Mouse (Mus musculus) gonadal fat pad, adult 2 months (tissue): ENCODE results near the gene Adar. TPM values are rescaled to one million over a fixed set of nuclear protein-coding genes. Genes with fewer than 3 reads are reported as not detected.

ENCODE experiments used
- DNase-seq: peaks from one replicate; pipeline ENCODE4 v3.0.0-alpha.2; 2012; ENCODE audit warnings: low read depth
- polyA plus RNA-seq: library from polyadenylated mRNA; depleted of rRNA; stranded (reverse); fragments of >200 nt; gene quantifications from 2 replicates; pipeline ENCODE4 v1.2.3, GENCODE M21; 2012; rRNA removed

The Adar gene
- polyA plus RNA-seq = 26.3 and 28.9 TPM in 2 replicates

DNA sequence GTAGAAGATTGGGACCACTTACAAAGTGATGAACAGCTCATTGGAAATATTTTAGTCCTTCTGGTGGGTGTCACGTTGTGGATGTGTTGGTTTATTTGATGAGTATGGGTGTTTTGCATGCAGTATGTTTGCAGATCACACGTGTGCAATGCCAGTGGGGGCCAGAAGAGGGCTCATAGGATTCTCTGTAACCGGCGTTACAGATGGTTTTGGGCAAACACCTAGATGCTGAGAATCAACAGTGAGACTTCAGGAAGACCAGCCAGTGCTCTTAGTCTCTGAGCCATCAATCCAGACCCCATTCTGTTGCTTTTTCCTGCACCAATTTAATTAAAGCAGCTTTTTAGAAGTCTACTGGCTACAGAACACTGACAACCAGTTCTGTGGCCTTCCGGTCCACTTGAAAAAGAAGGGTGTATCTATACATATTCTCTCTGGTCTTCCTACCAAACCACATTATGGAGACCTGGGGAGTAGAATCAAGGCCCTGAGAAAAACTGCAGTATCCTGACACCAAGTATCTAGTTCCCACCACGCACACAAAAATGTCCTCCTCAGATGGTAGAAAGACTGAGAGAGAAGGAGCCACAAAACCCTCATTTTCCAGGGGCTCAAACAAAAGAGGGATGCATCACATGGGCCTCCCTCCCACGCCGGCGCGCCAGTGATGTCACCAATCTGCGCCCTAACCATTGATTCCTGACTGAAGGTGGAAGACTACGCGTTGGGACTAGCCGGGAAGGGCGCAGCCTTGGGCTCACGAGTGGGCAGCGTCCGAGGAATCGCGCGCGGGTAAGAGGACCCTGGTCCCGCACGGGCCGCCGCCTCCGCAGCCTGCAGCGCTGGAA, at the start of gene Adar:
Gene Adar, plus strand, starts transcription at position 664 of the 848 bp plus-strand sequence.
- peak; percentile 12 for DNase-seq

DNA sequence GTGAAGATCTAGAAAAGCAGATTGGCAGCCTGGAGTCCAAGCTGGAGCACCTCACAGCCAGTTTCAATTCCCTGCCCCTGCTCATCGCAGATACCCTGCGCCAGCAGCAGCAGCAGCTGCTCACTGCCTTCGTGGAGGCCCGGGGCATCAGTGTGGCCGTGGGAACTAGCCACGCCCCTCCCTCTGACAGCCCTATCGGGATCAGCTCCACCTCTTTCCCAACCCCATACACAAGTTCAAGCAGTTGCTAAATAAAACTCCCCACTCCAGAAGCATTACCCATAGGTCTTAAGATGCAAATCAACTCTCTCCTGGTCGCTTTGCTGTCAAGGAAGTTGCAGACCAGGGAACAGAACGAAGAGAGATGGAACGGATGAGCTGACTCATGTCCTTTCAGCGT, 47.7 kb upstream of the Adar start:
- no peak for DNase-seq

DNA sequence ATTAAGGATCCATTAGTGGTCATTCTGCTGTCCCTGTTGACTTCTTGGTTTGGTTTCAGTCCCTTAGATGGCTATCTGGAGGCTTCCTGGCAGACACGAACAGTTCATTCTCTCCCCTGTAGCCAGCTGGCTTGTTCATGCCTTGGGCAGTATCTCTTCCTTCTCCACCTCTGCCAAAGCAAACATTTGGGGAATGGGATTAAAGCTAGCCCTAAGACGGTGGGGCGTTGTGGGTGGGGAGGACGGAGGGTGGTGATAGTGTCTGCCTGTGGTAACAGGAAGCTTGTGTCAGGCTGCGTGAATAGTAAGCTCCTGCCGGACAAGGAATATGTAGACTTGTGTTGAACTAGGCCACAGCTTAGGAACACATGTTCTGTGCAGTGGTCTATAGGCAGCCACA, 43.5 kb upstream of the Adar start:
- DNase-seq = no peak

DNA sequence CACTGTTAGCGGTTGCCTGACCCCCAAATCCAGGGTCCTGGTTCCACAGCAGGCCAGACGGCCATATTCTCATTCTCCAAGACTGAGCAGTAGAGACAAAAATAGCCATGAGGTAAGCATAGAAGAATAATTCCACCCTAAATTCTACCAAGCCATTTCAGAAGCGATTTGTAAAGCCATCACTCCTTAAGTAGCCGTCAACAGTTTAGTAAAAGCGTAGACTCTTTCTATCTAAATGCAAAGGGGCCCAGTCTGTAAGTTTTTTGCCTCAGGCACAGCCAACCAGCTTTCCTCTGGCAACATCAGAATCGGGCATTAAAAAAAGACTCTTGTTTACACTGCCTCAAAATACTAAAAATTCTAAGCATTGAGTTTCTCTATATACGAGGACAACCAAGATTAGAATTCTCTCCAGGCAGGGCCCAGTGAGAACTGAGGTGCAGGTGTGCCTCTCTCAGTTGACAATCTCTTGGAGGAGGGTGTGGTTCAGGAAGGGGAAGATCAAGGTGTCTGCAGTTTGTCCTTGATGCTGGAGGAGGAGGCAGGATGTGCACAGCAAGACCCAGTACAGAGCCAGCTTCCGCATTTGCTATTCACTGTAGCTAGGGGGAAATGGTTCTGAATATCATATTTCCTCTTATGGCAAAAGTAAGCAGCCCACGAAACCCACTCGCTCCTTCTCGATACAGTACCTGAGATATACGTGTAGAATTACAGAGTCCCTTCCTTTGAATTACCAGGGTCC, 42.1 kb upstream of the Adar start:
- no peak for DNase-seq

DNA sequence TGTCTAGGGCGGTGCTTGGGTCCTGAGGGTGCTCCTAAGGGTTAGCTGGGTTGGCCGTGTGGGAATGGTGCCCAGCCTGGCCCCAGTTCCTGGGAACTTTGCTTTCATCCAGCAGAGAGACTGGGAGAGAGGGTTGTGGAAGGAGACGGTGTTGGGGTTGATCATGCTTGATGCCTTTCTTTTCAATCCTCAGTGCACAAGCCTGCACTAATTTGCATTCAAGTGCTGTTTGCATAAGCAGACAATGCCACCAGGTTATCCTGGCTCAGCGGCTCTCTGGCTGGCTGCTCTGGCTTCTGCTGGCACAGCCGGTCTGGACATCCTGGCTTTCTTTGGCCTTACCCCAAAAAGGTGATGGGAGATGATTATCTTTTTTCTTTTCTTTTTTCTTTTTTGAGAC, 37.2 kb upstream of the Adar start:
- DNase-seq = no peak

DNA sequence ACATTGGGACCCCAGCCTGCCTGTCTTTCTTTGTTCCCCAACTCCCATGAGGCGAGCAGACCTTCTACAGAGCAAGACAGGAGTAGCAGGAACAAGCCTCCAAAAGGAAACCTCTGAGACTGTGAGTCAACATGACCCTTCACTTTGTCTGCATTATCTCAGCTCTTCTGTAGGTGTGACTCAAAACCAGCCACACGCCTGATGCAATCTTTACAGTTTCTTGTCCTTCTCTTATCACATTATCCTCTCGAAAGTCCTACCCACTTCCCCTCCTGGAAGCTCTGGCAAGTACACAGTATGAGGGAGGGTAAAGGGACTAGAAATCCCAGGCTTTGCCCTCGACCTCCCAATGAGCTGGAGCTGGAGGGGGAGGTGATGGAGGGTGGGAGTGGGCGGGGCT, 28.8 kb upstream of the Adar start:
- DNase-seq = no peak

DNA sequence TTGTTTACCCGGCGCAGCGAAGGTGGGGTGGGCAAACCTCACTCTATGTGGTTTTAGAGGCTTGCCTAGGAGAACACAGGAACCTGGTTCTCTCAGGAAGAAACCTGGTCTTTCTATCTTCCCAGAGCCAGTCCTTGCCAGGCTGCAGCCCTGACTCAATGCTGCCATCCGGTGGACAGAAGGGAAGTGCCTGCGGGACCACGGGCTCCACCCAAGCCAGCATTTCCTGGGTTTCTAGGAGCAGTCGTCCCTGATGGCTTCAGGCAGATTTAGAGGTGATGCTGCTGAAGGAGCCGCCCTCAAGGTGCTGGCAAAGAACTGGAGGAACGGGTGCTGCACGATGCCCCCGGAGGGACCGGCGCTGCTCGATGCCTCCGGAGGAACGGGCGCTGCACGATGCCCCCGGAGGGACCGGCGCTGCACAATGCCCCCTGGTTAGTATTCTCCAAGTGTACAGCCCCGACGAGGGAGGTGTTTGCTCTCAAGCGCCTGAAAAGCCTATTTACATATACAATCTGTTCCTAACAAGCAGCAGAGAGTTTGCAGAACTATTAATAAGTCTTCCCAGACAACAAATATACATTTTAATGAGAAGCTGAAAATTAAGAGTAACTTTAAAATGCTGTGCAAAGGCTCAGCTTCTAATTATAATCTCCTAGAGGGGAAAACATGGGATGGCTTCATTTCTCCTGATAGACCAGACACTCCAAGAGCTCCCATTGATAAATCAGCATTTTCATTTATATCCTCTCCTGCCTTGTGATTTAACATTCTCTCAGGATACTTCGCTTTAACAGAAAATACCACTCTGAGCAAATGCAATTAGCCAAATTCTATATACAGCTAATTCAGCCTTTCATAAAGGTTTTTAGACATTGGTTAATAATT, 25.9 kb upstream of the Adar start:
- no peak for DNase-seq

DNA sequence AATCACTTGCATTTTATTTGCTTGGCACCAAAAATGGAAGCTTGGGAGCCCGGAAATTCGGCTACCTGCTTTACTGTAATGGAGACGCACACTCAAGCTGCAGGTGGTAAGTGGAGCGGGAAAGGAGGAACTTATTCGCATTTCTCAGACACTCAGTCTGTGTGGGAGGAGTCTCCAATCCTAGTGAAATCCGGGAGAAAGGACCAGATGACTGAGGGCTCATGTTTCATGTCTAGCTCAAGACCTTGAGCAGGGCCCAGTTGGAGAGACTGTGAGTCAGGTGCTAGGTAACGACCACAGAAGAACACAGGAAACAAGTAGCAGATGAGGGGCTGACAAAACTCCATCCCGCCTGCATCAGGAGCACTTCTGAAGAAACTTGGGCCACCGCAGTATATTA, 23.0 kb upstream of the Adar start:
- no peak for DNase-seq

DNA sequence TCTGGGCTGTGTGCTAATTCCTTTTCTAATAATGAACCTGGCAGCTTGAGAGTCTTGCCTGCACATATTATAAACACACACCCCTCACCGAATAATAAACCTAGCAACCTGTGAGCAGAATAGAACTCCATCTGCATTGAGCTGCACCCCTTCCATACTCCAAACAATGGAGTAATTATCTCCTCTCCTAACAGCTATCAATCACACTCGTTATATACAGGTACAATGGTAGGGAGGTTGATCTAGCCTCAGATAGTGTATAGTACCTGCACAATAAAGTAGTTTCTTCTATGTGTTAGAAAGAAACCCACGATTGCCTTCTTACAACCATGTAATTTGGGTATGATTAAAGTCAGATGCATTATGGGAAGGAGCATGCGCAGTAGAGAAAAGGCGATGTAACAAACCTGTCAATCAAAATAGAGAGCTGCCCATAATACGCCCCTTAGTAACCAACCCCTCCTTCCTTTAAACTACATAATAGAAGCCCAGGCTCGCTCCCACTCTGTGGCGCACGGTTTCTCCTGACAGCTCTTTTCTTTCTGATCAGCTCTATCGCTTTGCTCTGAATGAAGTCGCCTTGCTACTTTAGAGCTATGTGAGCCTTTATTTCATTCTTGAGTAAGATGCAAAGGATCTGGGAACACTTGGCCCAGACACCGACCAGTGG, 18.5 kb upstream of the Adar start:
- no peak for DNase-seq

DNA sequence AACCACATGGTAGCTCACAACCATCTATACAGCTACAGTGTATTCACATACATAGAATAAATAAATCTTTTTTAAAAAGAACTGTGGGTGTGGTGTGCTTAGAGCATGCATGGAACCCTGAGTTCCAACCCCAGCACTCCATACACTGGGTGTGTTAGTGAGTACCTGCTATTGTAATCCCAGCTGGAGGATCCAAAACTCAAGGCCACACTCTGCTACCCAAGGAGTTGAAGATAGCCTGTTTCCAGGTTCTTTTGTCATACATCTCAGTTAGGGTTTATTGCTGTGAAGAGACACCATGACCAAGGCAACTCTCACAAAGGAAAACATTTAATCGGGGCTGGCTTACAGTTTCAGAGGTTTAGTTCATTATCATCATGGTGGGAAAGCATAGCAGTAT, 15.9 kb upstream of the Adar start:
- DNase-seq = no peak

DNA sequence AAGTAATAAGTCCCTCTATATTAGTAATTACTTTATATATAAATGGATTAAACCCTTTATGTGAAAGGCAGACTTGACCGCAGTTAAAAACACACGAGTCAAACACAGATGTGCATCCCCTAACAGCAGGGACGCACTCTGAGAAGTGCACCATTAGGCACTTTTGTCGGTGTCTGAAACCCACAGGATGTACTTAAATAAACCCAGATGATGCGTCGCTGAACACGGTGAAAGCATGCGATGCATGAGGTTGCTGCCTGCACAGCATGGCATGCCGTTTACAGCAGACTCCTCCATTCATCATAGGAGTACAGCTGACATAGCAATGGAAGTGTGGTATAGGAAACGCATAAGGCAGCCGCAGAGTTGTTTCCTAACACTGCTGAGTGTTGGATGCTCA, 14.4 kb upstream of the Adar start:
- no peak for DNase-seq

DNA sequence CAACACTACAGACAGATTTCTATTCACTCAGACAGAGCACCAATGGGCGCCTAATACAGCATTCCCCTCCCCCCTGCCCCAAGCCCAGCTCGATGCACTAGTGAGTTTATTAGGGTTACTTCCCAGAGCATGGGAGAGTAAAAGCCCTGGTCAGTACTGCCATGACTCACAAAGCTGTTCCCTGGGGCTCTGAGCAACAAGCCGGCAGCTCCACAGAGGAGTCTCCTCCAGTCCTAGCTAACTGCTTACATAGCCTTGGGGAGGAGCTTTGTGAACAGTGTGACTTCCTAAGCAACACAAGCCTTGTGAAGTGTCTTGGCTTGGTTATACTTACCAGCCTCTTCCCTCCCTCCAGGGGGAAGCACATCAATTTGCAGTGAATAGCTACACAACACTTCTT, 11.2 kb upstream of the Adar start:
- DNase-seq = no peak

DNA sequence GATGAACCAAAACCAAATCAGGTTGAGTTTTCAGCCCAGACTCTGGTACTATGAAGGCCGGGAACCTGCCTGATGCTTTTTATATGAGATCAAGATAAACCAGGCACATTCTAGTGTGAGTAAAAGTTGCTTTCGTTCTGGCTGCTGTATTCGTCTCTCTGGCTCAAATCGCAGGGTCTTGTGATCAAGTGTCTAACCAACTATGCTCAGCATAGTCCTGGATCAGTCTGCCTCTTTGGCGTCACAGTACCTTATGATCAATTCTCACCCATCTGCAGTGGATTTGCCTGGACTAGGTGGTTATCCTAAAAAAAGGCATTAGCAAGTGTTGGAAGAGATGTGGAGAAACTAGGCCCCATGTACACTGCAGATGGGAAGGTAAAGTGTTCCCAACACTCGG, 10.8 kb upstream of the Adar start:
- DNase-seq = no peak

DNA sequence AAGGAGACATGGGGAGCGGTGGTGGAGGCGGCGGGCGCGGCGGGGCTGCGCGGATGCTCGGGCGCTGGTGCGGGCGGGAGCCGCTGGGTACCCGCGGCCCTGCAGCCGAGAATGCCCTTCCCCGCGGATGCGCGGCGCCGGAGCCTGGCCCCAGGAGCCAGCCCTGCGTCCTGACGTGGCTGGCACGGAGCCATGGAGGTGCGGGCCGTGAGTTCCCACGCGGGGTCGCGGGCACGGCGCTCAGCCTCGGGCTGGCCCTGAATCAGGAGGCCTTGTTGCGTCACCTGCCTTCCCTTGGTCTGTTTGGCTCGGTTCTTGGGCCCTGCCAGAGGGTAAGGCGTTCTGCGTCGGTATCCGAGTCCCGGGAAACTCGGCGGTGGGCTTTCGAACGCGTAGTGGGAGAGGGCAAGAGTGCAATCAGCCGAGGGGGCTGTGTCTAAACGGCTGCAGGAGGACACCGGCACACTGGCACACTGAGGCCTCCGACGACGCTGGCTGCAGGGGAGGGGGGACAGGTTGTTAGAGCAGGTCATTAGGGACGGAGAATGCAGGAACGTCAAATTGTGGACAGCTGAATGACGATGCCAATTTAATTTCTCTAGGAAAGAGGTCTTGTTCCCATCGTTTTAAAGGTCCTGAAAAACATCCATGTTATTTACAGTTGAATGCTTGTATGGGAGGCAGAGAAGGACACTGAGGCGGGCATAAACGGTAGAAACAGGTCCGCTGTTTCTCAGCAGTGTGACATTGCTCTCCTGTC, 565 bp downstream of the Adar start:
- no peak for DNase-seq

DNA sequence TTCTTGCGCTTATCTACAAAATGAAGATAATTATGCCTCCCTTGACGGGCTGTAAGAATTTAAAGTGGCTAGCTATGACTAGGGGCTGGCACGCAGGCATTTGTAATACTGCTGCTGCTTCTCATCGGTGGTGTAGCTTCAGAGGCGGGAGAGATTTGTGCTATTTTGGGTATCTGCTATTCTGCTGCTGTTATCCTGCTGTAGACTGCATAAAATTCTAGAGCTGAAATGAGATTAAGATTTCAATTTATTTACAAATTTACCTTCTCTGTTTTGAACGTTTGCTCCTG, 1.1 kb downstream of the Adar start:
- DNase-seq = no peak

DNA sequence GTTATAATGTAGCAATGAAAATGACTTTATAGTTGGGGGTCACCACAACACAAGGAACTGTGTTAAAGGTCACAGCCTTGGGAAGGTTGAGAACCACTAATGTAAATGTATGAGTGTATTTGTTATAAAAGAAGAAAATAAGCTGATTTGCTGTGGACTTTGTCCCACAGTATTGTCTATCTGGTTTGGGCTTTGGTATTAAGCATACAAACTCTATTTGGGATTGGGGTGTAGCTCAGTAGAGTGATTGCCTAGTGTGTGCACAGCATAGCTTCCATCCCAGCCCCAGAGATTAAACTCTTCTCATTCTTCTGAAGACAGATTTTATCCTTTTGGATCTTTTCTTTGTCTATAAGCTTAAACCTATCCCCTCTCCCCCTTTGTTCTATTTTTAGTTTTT, 7.2 kb downstream of the Adar start:
- DNase-seq = no peak

DNA sequence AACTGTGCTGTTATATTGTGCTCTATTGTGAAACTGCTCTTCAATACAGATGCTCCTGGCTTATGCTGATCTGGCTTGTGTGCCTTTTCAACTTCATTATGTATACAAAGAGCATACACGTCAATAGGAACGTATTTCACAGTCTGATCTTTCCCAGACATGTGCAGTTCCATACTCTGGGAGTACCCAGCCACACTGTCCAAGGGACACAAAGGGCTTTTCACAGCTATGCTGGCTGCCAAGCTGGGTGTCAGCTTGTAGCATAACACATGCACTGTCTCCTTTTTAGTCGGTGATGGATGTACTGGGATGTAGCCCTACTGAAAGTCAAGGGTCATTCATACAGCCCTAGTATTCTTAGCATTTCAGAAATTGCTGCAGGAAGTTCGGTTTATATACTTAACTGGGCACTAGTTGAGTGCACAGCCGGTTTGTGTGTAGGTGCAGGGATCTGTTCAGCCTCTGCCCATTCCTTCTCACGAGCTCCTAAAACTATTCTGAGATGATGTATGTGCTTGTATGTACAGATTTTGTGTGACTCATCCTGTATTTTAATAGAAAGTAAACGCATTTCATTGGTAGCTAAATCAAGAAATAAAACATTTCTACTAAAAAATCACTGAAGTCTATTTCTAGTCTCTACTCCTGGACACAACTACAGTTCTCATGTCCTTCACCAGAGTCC, 8.7 kb downstream of the Adar start:
- no peak for DNase-seq

DNA sequence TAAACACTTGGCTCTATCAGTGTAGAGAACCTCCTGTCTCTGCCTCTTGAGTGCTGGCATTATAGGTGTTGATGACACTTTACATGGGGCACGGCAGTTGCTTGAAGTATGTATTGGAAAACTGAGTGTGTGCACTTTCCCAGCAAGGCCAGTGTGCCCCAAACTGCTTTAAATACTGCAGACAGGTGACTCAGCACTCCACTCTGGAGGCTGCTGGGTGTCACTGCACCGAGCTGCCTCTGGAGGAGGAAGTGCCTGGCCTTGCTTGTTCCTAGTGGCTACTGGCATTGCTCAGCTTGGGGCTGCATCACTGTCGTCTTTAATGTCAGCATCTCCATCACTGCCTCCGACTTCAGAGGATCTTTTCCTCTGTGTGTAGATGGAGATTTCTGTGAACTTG, 12.2 kb downstream of the Adar start:
- DNase-seq = no peak

DNA sequence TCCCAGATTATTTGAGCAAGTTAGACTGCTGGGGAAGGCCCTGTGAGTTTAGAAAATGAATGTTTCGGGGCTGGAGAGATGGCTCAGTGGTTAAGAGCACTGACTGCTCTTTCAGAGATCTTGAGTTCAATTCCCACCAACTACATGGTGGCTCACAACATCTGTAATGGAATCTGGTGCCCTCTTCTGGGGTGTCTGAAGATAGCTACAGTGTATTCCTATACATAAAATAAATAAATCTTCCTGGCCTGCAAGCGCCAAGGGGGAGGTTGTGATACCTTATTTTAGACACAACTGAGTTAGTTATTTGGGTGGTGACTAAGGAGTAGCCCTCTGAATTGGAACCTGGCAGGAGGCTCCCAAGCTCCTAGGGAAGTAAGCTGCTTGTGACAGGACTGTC, 14.0 kb downstream of the Adar start:
- no peak for DNase-seq
